27 mouse cellular contexts compared by ENCODE assay signal in genomic region chr5:108774630-108775306, GRCm38 (mm10). TPM values are rescaled to one million over a fixed set of nuclear protein-coding genes. Genes with fewer than 3 reads are reported as not detected.
DNase-seq lines count a peak whose midpoint lies in the region; ATAC-seq and TF ChIP-seq lines count a peak whose summit lies in the region.
"Had no signal": no experiment of that assay in that cellular context is flagged by ENCODE, and none has a peak within 500 bp of the region (broad histone marks: within the 10 kb centered on the region; RNA-seq: fewer than 3 reads in every experiment).

Gene Rnf212 (minus strand): TSS chr5:108774982.

- no peaks in the 10 kb centered on the region for H3K36me3 ChIP-seq in E14TG2a.4 (ENCODE audit: insufficient read depth, low read length)
- no peaks in the 10 kb centered on the region for H3K36me3 ChIP-seq in hindbrain, postnatal 0 days (ENCODE audit: insufficient read depth, low read length)
- H3K36me3 ChIP-seq: embryonic facial prominence, embryonic 13.5 days; forebrain, embryonic 10.5 days; heart, embryonic 12.5 days; hindbrain, embryonic 15.5 days had no signal

- peak; percentile 16 for DNase-seq in gastrocnemius, adult 2 months
- no peak for DNase-seq in gastrocnemius, postnatal 10 days
- DNase-seq in R1 (ENCODE audit: low read depth, low spot score): peak; percentile 75
- DNase-seq in testis, postnatal 10 days (ENCODE audit: low spot score): peak; percentile 50
- DNase-seq in hindbrain, postnatal 0 days (ENCODE audit: low spot score): no peak
- no peak for DNase-seq in layer of hippocampus, adult 9-10 months (ENCODE audit: low spot score)
- DNase-seq in layer of hippocampus, postnatal 25 days (ENCODE audit: extremely low spot score in 1 of 2, low spot score in 1 of 2): no peak
- DNase-seq: adrenal gland, postnatal 10 days; cerebellum, adult 11 months; cerebellum, adult 8-10 months; cerebellum, postnatal 14 days; gastrocnemius, postnatal 14 days; kidney, adult 18-20 months had no signal

- TF ChIP-seq CTCF in gastrocnemius, adult 2 months (IDR thresholded peaks at IDR 0.05): no peak
- no peak for TF ChIP-seq CTCF in E14TG2a.4 (conservative IDR thresholded peaks at IDR 0.05; ENCODE audit: low read length)
- TF ChIP-seq CTCF in hindbrain, postnatal 0 days (IDR thresholded peaks at IDR 0.05; ENCODE audit: low read depth): no peak

- ATAC-seq in hindbrain, postnatal 0 days: no peak
- ATAC-seq: forebrain, embryonic 14.5 days; inflammation-experienced regulatory T-cells, adult 6 months; Patski had no signal

- H3K27ac ChIP-seq in gastrocnemius, adult 2 months: no peak within 1 kb of the TSS
- H3K27ac ChIP-seq in hindbrain, postnatal 0 days: no peak within 1 kb of the TSS
- H3K27ac ChIP-seq: embryonic facial prominence, embryonic 13.5 days; forebrain, embryonic 10.5 days; hindbrain, embryonic 15.5 days had no signal

- peaks cover 7% of the 10 kb centered on the region for H3K4me1 ChIP-seq in E14TG2a.4 (replicated peaks; ENCODE audit: low read depth, low read length)
- H3K4me1 ChIP-seq in hindbrain, postnatal 0 days (ENCODE audit: insufficient read depth, low read length): no peaks in the 10 kb centered on the region
- H3K4me1 ChIP-seq: embryonic facial prominence, embryonic 13.5 days; forebrain, embryonic 10.5 days; heart, embryonic 12.5 days; hindbrain, embryonic 15.5 days had no signal

- H3K4me3 ChIP-seq in gastrocnemius, adult 2 months: no peak within 1 kb of the TSS
- peak within 1 kb of the TSS; percentile 63 for H3K4me3 ChIP-seq in E14TG2a.4 (replicated peaks; ENCODE audit: low read length)
- no peak within 1 kb of the TSS for H3K4me3 ChIP-seq in hindbrain, postnatal 0 days (ENCODE audit: low read length)
- H3K4me3 ChIP-seq: embryonic facial prominence, embryonic 13.5 days; forebrain, embryonic 10.5 days; heart, embryonic 12.5 days; hindbrain, embryonic 15.5 days had no signal

- H3K9me3 ChIP-seq in E14TG2a.4 (ENCODE audit: low read length): peaks cover 9% of the 10 kb centered on the region
- no peaks in the 10 kb centered on the region for H3K9me3 ChIP-seq in hindbrain, postnatal 0 days (ENCODE audit: low read length)
- H3K9me3 ChIP-seq: embryonic facial prominence, embryonic 13.5 days; forebrain, embryonic 10.5 days; heart, embryonic 12.5 days; hindbrain, embryonic 15.5 days had no signal

- H3K27me3 ChIP-seq in E14TG2a.4 (ENCODE audit: insufficient read depth, low read length): peaks cover 27% of the 10 kb centered on the region
- H3K27me3 ChIP-seq in hindbrain, postnatal 0 days (ENCODE audit: insufficient read depth, low read length): no peaks in the 10 kb centered on the region
- H3K27me3 ChIP-seq: CH12.LX; embryonic facial prominence, embryonic 13.5 days; heart, embryonic 12.5 days; hindbrain, embryonic 15.5 days had no signal

- no peak within 1 kb of the TSS for H3K9ac ChIP-seq in hindbrain, postnatal 0 days (replicated peaks; ENCODE audit: low read length)
- H3K9ac ChIP-seq: embryonic facial prominence, embryonic 13.5 days; heart, embryonic 12.5 days; hindbrain, embryonic 15.5 days had no signal

- 81% methylated on average over 40 of the region's 40 CpGs for WGBS in hindbrain, postnatal 0 days

- H3K4me2 ChIP-seq in hindbrain, postnatal 0 days (ENCODE audit: low read depth, low read length): no peak within 1 kb of the TSS
- H3K4me2 ChIP-seq: embryonic facial prominence, embryonic 13.5 days; heart, embryonic 12.5 days; hindbrain, embryonic 15.5 days had no signal

- intact Hi-C loops in gastrocnemius, adult 2 months (cut with DNase I): no loop called here

RNA-seq across cellular contexts. Expression of gene Rnf212, which starts in this region (rescaled TPM):
- not detected for total RNA-seq in gastrocnemius, adult 2 months (2021)
- not detected for total RNA-seq in gastrocnemius, postnatal 10 days (2021)
- not detected in 2 replicates for total RNA-seq in hindbrain, postnatal 0 days (2014; rRNA removed)
- polyA plus RNA-seq in hindbrain, postnatal 0 days (2015; fragmentation: Nextera tagmentation; extraction: Ambion mirVana): not detected in 2 replicates
- total RNA-seq in layer of hippocampus, postnatal 25 days (2021): not detected
- total RNA-seq: adrenal gland, postnatal 10 days; adrenal gland, postnatal 4 days; CH12.LX; gastrocnemius, postnatal 14 days; heart, adult 8-10 months; heart, postnatal 25 days had no signal
- polyA plus RNA-seq: embryonic facial prominence, embryonic 13.5 days; forebrain, embryonic 14.5 days; gonadal fat pad, adult 2 months; heart, embryonic 16.5 days; hindbrain, embryonic 15.5 days; inflammation-experienced regulatory T-cells, adult 6 months; Patski had no signal

Comparison
In these comparisons a context has a peak if more than half of its experiments do, and no peak if none do; other contexts are left out.
1. Peak in DNase-seq in gastrocnemius, adult 2 months; RNA of the gene not detected or under 1 TPM.
2. DNase-seq: peak in R1 (single experiment) and testis, postnatal 10 days (single experiment); none in gastrocnemius, postnatal 10 days (single experiment), hindbrain, postnatal 0 days (single experiment), layer of hippocampus, adult 9-10 months (single experiment) and layer of hippocampus, postnatal 25 days (0 of 2).